Mouse (Mus musculus) embryonic facial prominence, embryonic 13.5 days (tissue): ENCODE data around the gene Eif1. TPM values are rescaled to one million over a fixed set of nuclear protein-coding genes. Genes with fewer than 3 reads are reported as not detected.
A peak's percentile ranks its signal among the peaks of the same experiment; 100 is the strongest.
"Not testable (repeated sequence)": the region's sequence is repeated elsewhere in the genome, so short reads cannot be mapped to it uniquely, and the experiment has no call there.

Experiments used
- ATAC-seq: fragments of 200-750 bp; cut with Nextera tagmentation; 2 replicates; pipeline ENCODE4 v1.8.0; 2017; ENCODE audit warnings: low read depth; ENCODE audit not compliant: insufficient number of reproducible peaks, insufficient read depth, low FRiP score, low TSS enrichment
- H3K27ac ChIP-seq: fragments of 300-500 bp; sonication (generic); 2 replicates; pipeline ENCODE4 v1.5.1; 2015; ENCODE audit warnings: moderate library complexity, mild to moderate bottlenecking, inconsistent platforms
- H3K27me3 ChIP-seq: fragments of 300-500 bp; sonication (generic); 2 replicates; pipeline ENCODE4 v1.6.1; 2015; ENCODE audit warnings: mild to moderate bottlenecking, inconsistent platforms
- H3K36me3 ChIP-seq: fragments of 300-500 bp; sonication (generic); 2 replicates; pipeline ENCODE4 v1.6.1; 2015; ENCODE audit warnings: mild to moderate bottlenecking, inconsistent platforms
- H3K4me1 ChIP-seq: fragments of 300-500 bp; sonication (generic); 2 replicates; pipeline ENCODE4 v1.6.1; 2015; ENCODE audit warnings: inconsistent platforms
- H3K4me2 ChIP-seq: fragments of 300-500 bp; sonication (generic); 2 replicates; pipeline ENCODE4 v1.6.1; 2015; ENCODE audit warnings: moderate library complexity, mild to moderate bottlenecking, inconsistent platforms
- H3K4me3 ChIP-seq: fragments of 300-500 bp; sonication (generic); 2 replicates; pipeline ENCODE4 v1.5.1; 2015; ENCODE audit warnings: mild to moderate bottlenecking, inconsistent platforms
- H3K9ac ChIP-seq: fragments of 300-500 bp; sonication (generic); 2 replicates; pipeline ENCODE4 v1.6.1; 2015; ENCODE audit warnings: mild to moderate bottlenecking, inconsistent platforms
- H3K9me3 ChIP-seq: fragments of 300-500 bp; sonication (generic); 2 replicates; pipeline ENCODE4 v1.6.1; 2016; ENCODE audit warnings: inconsistent platforms
- WGBS: fragments of 180-500 bp; shearing (Covaris S2); methylation state at CpG from one replicate; pipeline ENCODE4 v1.1.7; 2015; ENCODE audit warnings: mixed read lengths; 5-methylcytosine and 5-hydroxymethylcytosine counted together
- polyA plus RNA-seq: library from polyadenylated mRNA; unstranded; fragments of >200 nt; fragmentation: Nextera tagmentation; extraction: Ambion mirVana; gene quantifications from 2 replicates; pipeline ENCODE4 v1.2.1, GENCODE M21; 2015

The Eif1 gene
- polyA plus RNA-seq, 1 experiment from 2014 or later = 1,667 TPM

- 43% methylated on average over 5 of the region's 5 CpGs for WGBS
- H3K9ac ChIP-seq = no peak overlapping the region
- no peaks in the 10 kb centered on the region for H3K9me3 ChIP-seq
- no peak for ATAC-seq
- no peak overlapping the region for H3K4me3 ChIP-seq
- no peaks in the 10 kb centered on the region for H3K27me3 ChIP-seq
- H3K36me3 ChIP-seq = no peaks in the 10 kb centered on the region
- no peak overlapping the region for H3K4me2 ChIP-seq
- peaks cover 20% of the 10 kb centered on the region for H3K4me1 ChIP-seq
- H3K27ac ChIP-seq = peak overlapping the region; percentile 86
Measured at GRCm38 (mm10) chr11:100290235-100290634, 29.4 kb upstream of the Eif1 start.

- Histone ChIP-seq H3K27ac (no peak overlapping the region), H3K4me3 (no peak overlapping the region), H3K36me3 (no peaks in the 10 kb centered on the region), H3K4me1 (peaks cover 23% of the 10 kb centered on the region), H3K9ac (no peak overlapping the region), H3K4me2 (no peak overlapping the region), H3K9me3 (no peaks in the 10 kb centered on the region), H3K27me3 (no peaks in the 10 kb centered on the region)
- WGBS = 61% methylated on average over 6 of the region's 6 CpGs
- no peak for ATAC-seq
Measured at GRCm38 (mm10) chr11:100292884-100293283, 26.8 kb upstream of the Eif1 start.

- H3K9ac ChIP-seq = no peak overlapping the region
- 4% methylated on average over 10 of the region's 10 CpGs for WGBS
- no peaks in the 10 kb centered on the region for H3K27me3 ChIP-seq
- no peak overlapping the region for H3K27ac ChIP-seq
- peaks cover 11% of the 10 kb centered on the region for H3K4me1 ChIP-seq
- H3K4me3 ChIP-seq = no peak overlapping the region
- H3K36me3 ChIP-seq = no peaks in the 10 kb centered on the region
- ATAC-seq = no peak
- H3K9me3 ChIP-seq = no peaks in the 10 kb centered on the region
- peak overlapping the region; percentile 22; the same call in 1 of the 2 replicates for H3K4me2 ChIP-seq
Measured at GRCm38 (mm10) chr11:100295308-100295707, 24.4 kb upstream of the Eif1 start.

GRCm38 (mm10) chr11:100297801-100298200 lies 21.9 kb upstream of the Eif1 start:
- WGBS = 42% methylated on average over 5 of the region's 5 CpGs
- H3K4me2 ChIP-seq = peak overlapping the region; percentile 51
- no peaks in the 10 kb centered on the region for H3K9me3 ChIP-seq
- peaks cover 8% of the 10 kb centered on the region for H3K4me1 ChIP-seq
- H3K4me3 ChIP-seq = no peak overlapping the region
- H3K27ac ChIP-seq = no peak overlapping the region
- H3K27me3 ChIP-seq = no peaks in the 10 kb centered on the region
- no peak overlapping the region for H3K9ac ChIP-seq
- ATAC-seq = no peak
- H3K36me3 ChIP-seq = no peaks in the 10 kb centered on the region

GRCm38 (mm10) chr11:100298274-100299036 lies 21.2 kb upstream of the Eif1 start:
- Histone ChIP-seq H3K4me2 (peak overlapping the region; percentile 51), H3K36me3 (no peaks in the 10 kb centered on the region), H3K4me1 (peaks cover 8% of the 10 kb centered on the region), H3K9me3 (no peaks in the 10 kb centered on the region), H3K9ac (no peak overlapping the region), H3K4me3 (no peak overlapping the region), H3K27ac (no peak overlapping the region), H3K27me3 (no peaks in the 10 kb centered on the region)
- WGBS = 18% methylated on average over 18 of the region's 18 CpGs
- no peak for ATAC-seq

GRCm38 (mm10) chr11:100300293-100300692 lies 19.4 kb upstream of the Eif1 start:
- no peak overlapping the region for H3K9ac ChIP-seq
- H3K4me1 ChIP-seq = peaks cover 6% of the 10 kb centered on the region
- no peak overlapping the region for H3K4me2 ChIP-seq
- no peaks in the 10 kb centered on the region for H3K36me3 ChIP-seq
- WGBS = 6% methylated on average over 5 of the region's 5 CpGs
- ATAC-seq = no peak
- H3K9me3 ChIP-seq = no peaks in the 10 kb centered on the region
- H3K4me3 ChIP-seq = no peak overlapping the region
- no peaks in the 10 kb centered on the region for H3K27me3 ChIP-seq
- H3K27ac ChIP-seq = no peak overlapping the region

GRCm38 (mm10) chr11:100301292-100301691 lies 18.4 kb upstream of the Eif1 start:
- Histone ChIP-seq H3K9ac (no peak overlapping the region), H3K36me3 (no peaks in the 10 kb centered on the region), H3K27ac (no peak overlapping the region), H3K27me3 (no peaks in the 10 kb centered on the region), H3K9me3 (no peaks in the 10 kb centered on the region), H3K4me2 (no peak overlapping the region), H3K4me1 (peaks cover 6% of the 10 kb centered on the region), H3K4me3 (no peak overlapping the region)
- ATAC-seq = no peak
- 84% methylated on average over 5 of the region's 5 CpGs for WGBS

- Histone ChIP-seq H3K9me3 (no peaks in the 10 kb centered on the region), H3K4me3 (no peak overlapping the region), H3K27me3 (no peaks in the 10 kb centered on the region), H3K36me3 (no peaks in the 10 kb centered on the region), H3K9ac (no peak overlapping the region), H3K4me2 (no peak overlapping the region), H3K4me1 (no peaks in the 10 kb centered on the region), H3K27ac (no peak overlapping the region)
- ATAC-seq = no peak
- WGBS = 90% methylated on average over 5 of the region's 5 CpGs
Measured at GRCm38 (mm10) chr11:100307900-100308299, 11.8 kb upstream of the Eif1 start.

- H3K4me3 ChIP-seq, H3K9me3 ChIP-seq, H3K36me3 ChIP-seq, H3K9ac ChIP-seq, H3K27ac ChIP-seq, ATAC-seq, H3K4me1 ChIP-seq, H3K4me2 ChIP-seq, H3K27me3 ChIP-seq: not testable (repeated sequence)
- 98% methylated on average over 6 of the region's 6 CpGs for WGBS
Measured at GRCm38 (mm10) chr11:100308672-100309071, 11.0 kb upstream of the Eif1 start.

- H3K36me3 ChIP-seq = no peaks in the 10 kb centered on the region
- H3K4me3 ChIP-seq = no peak overlapping the region
- no peak overlapping the region for H3K27ac ChIP-seq
- WGBS = 79% methylated on average over 1 of the region's 1 CpGs
- H3K9me3 ChIP-seq = no peaks in the 10 kb centered on the region
- no peaks in the 10 kb centered on the region for H3K4me1 ChIP-seq
- no peak for ATAC-seq
- no peaks in the 10 kb centered on the region for H3K27me3 ChIP-seq
- H3K4me2 ChIP-seq = no peak overlapping the region
- no peak overlapping the region for H3K9ac ChIP-seq
Measured at GRCm38 (mm10) chr11:100311656-100312055, 8.0 kb upstream of the Eif1 start.

- H3K9ac ChIP-seq = no peak overlapping the region
- 43% methylated on average over 5 of the region's 5 CpGs for WGBS
- no peak overlapping the region for H3K4me3 ChIP-seq
- no peak for ATAC-seq
- no peak overlapping the region for H3K27ac ChIP-seq
- H3K27me3 ChIP-seq = no peaks in the 10 kb centered on the region
- H3K36me3 ChIP-seq = no peaks in the 10 kb centered on the region
- no peak overlapping the region for H3K4me2 ChIP-seq
- H3K9me3 ChIP-seq = no peaks in the 10 kb centered on the region
- H3K4me1 ChIP-seq = no peaks in the 10 kb centered on the region
Measured at GRCm38 (mm10) chr11:100312096-100312679, 7.5 kb upstream of the Eif1 start.

- no peak overlapping the region for H3K27ac ChIP-seq
- H3K9me3 ChIP-seq = no peaks in the 10 kb centered on the region
- no peak overlapping the region for H3K4me3 ChIP-seq
- WGBS = 95% methylated on average over 6 of the region's 6 CpGs
- no peaks in the 10 kb centered on the region for H3K4me1 ChIP-seq
- H3K4me2 ChIP-seq = no peak overlapping the region
- H3K27me3 ChIP-seq = no peaks in the 10 kb centered on the region
- no peaks in the 10 kb centered on the region for H3K36me3 ChIP-seq
- no peak for ATAC-seq
- H3K9ac ChIP-seq = no peak overlapping the region
Measured at GRCm38 (mm10) chr11:100313424-100313823, 6.3 kb upstream of the Eif1 start.
